In genomic region chr1:84848801-84849455, GRCm38 (mm10) we compare ENCODE assay signal across 20 mouse cellular contexts. TPM values are rescaled to one million over a fixed set of nuclear protein-coding genes. Genes with fewer than 3 reads are reported as not detected.
A peak's percentile ranks its signal among the peaks of the same experiment; 100 is the strongest.
DNase-seq lines count a peak whose midpoint lies in the region; ATAC-seq lines count a peak whose summit lies in the region.
"Had no signal": no experiment of that assay in that cellular context is flagged by ENCODE, and none has a peak within 500 bp of the region (broad histone marks: within the 10 kb centered on the region; RNA-seq: fewer than 3 reads in every experiment).

No protein-coding gene starts in this region.

- no peaks in the 10 kb centered on the region for H3K9me3 ChIP-seq in midbrain, embryonic 11.5 days (ENCODE audit: control insufficient read depth, low read length)
- H3K9me3 ChIP-seq in midbrain, embryonic 16.5 days (replicated peaks; ENCODE audit: control insufficient read depth, low read length, poor library complexity, severe bottlenecking): no peaks in the 10 kb centered on the region
- H3K9me3 ChIP-seq in stomach, embryonic 15.5 days: no peaks in the 10 kb centered on the region
- no peaks in the 10 kb centered on the region for H3K9me3 ChIP-seq in kidney, embryonic 15.5 days (replicated peaks)
- H3K9me3 ChIP-seq: embryonic facial prominence, embryonic 12.5 days; forebrain, embryonic 15.5 days; heart, embryonic 15.5 days; hindbrain, embryonic 10.5 days had no signal

- H3K36me3 ChIP-seq in midbrain, embryonic 11.5 days (ENCODE audit: control insufficient read depth, insufficient read depth, low read length): no peaks in the 10 kb centered on the region; the same call in 1 of the 2 replicates
- no peaks in the 10 kb centered on the region for H3K36me3 ChIP-seq in midbrain, embryonic 16.5 days (ENCODE audit: control insufficient read depth, insufficient read depth, low read length)
- H3K36me3 ChIP-seq in stomach, embryonic 15.5 days: no peaks in the 10 kb centered on the region
- H3K36me3 ChIP-seq in kidney, embryonic 15.5 days: no peaks in the 10 kb centered on the region
- H3K36me3 ChIP-seq: embryonic facial prominence, embryonic 12.5 days; forebrain, embryonic 15.5 days; heart, embryonic 15.5 days had no signal

- H3K4me3 ChIP-seq in midbrain, embryonic 11.5 days (ENCODE audit: low read depth, low read length): no peak overlapping the region
- H3K4me3 ChIP-seq in midbrain, embryonic 16.5 days (ENCODE audit: low read depth, low read length): no peak overlapping the region
- no peak overlapping the region for H3K4me3 ChIP-seq in stomach, embryonic 15.5 days (replicated peaks)
- H3K4me3 ChIP-seq in kidney, embryonic 15.5 days (replicated peaks): no peak overlapping the region
- H3K4me3 ChIP-seq: embryonic facial prominence, embryonic 12.5 days; forebrain, embryonic 15.5 days; heart, embryonic 15.5 days; hindbrain, embryonic 10.5 days had no signal

- no peak overlapping the region for H3K4me2 ChIP-seq in midbrain, embryonic 11.5 days
- no peak overlapping the region for H3K4me2 ChIP-seq in midbrain, embryonic 16.5 days (ENCODE audit: low read length)
- H3K4me2 ChIP-seq in stomach, embryonic 15.5 days: no peak overlapping the region
- H3K4me2 ChIP-seq in kidney, embryonic 15.5 days: no peak overlapping the region
- H3K4me2 ChIP-seq: embryonic facial prominence, embryonic 12.5 days; forebrain, embryonic 15.5 days; heart, embryonic 11.5 days; heart, embryonic 15.5 days; hindbrain, embryonic 14.5 days had no signal

- DNase-seq in midbrain, embryonic 11.5 days (ENCODE audit: low spot score, missing footprints): peak; percentile 72
- peak; percentile 87 for DNase-seq in ZHBTc4 (ENCODE audit: low read depth, low spot score)
- DNase-seq in kidney, postnatal 4 days: no peak
- no peak for DNase-seq in embryo, embryonic 9.5 days (ENCODE audit: extremely low spot score)
- DNase-seq in embryo, embryonic 11 days: no peak
- DNase-seq: adrenal gland, adult 2 months; adrenal gland, postnatal 25 days; cerebellum, adult 18-20 months; cerebellum, adult 9-11 months; gastrocnemius, postnatal 36 days; heart, adult 18-20 months had no signal

- peaks cover 8% of the 10 kb centered on the region for H3K4me1 ChIP-seq in midbrain, embryonic 11.5 days (ENCODE audit: control insufficient read depth, insufficient read depth, low read length)
- H3K4me1 ChIP-seq in midbrain, embryonic 16.5 days (ENCODE audit: control insufficient read depth, insufficient read depth, low read length): no peaks in the 10 kb centered on the region
- H3K4me1 ChIP-seq in stomach, embryonic 15.5 days: no peaks in the 10 kb centered on the region
- H3K4me1 ChIP-seq in kidney, embryonic 15.5 days: no peaks in the 10 kb centered on the region
- H3K4me1 ChIP-seq: embryonic facial prominence, embryonic 12.5 days; forebrain, embryonic 15.5 days; heart, embryonic 15.5 days had no signal

- no peak overlapping the region for H3K27ac ChIP-seq in midbrain, embryonic 11.5 days (ENCODE audit: low read depth, low read length)
- no peak overlapping the region for H3K27ac ChIP-seq in midbrain, embryonic 16.5 days (ENCODE audit: low read length)
- no peak overlapping the region for H3K27ac ChIP-seq in stomach, embryonic 15.5 days
- no peak overlapping the region for H3K27ac ChIP-seq in kidney, embryonic 15.5 days
- H3K27ac ChIP-seq: embryonic facial prominence, embryonic 12.5 days; forebrain, embryonic 15.5 days; heart, embryonic 15.5 days; hindbrain, embryonic 10.5 days; hindbrain, embryonic 14.5 days had no signal

- 95% methylated on average over 6 of the region's 6 CpGs for WGBS in midbrain, embryonic 11.5 days
- WGBS in midbrain, embryonic 16.5 days: 95% methylated on average over 6 of the region's 6 CpGs
- 88% methylated on average over 6 of the region's 6 CpGs for WGBS in stomach, embryonic 15.5 days
- 94% methylated on average over 6 of the region's 6 CpGs for WGBS in kidney, embryonic 15.5 days

- no peak for ATAC-seq in midbrain, embryonic 11.5 days (ENCODE audit: low FRiP score)
- ATAC-seq in midbrain, embryonic 16.5 days: no peak
- ATAC-seq in stomach, embryonic 15.5 days (ENCODE audit: insufficient read depth, low FRiP score, low read depth): 0 out of 2 replicates have a peak, but pooled peaks have one; percentile 59
- ATAC-seq in kidney, embryonic 15.5 days (replicated peaks; ENCODE audit: low FRiP score): no peak
- ATAC-seq: forebrain, embryonic 15.5 days had no signal

- H3K9ac ChIP-seq in midbrain, embryonic 11.5 days (ENCODE audit: low read length): no peak overlapping the region
- H3K9ac ChIP-seq in midbrain, embryonic 16.5 days (ENCODE audit: low read depth, low read length): no peak overlapping the region
- no peak overlapping the region for H3K9ac ChIP-seq in stomach, embryonic 15.5 days
- H3K9ac ChIP-seq in kidney, embryonic 15.5 days: no peak overlapping the region
- H3K9ac ChIP-seq: embryonic facial prominence, embryonic 12.5 days; forebrain, embryonic 15.5 days; heart, embryonic 15.5 days; hindbrain, embryonic 14.5 days had no signal

- no peaks in the 10 kb centered on the region for H3K27me3 ChIP-seq in midbrain, embryonic 11.5 days (ENCODE audit: control insufficient read depth, insufficient read depth, low read length)
- no peaks in the 10 kb centered on the region for H3K27me3 ChIP-seq in midbrain, embryonic 16.5 days (ENCODE audit: control insufficient read depth, insufficient read depth, low read depth, low read length)
- no peaks in the 10 kb centered on the region for H3K27me3 ChIP-seq in stomach, embryonic 15.5 days (replicated peaks)
- H3K27me3 ChIP-seq in kidney, embryonic 15.5 days: no peaks in the 10 kb centered on the region
- H3K27me3 ChIP-seq: embryonic facial prominence, embryonic 12.5 days; forebrain, embryonic 15.5 days; heart, embryonic 15.5 days had no signal

RNA-seq across cellular contexts. Expression of gene Trip12, which starts 8.6 kb away (rescaled TPM):
- polyA plus RNA-seq in midbrain, embryonic 11.5 days (2014; fragmentation: Nextera tagmentation; extraction: Ambion mirVana): 99.4 and 107 TPM in 2 replicates
- polyA plus RNA-seq in midbrain, embryonic 16.5 days (2015; fragmentation: Nextera tagmentation; extraction: Ambion mirVana): 44.4 and 53.3 TPM in 2 replicates
- 53.4 and 58.3 TPM in 2 replicates for polyA plus RNA-seq in stomach, embryonic 15.5 days (2015; fragmentation: Nextera tagmentation; extraction: Ambion mirVana)
- polyA plus RNA-seq in kidney, embryonic 15.5 days (2015; fragmentation: Nextera tagmentation; extraction: Ambion mirVana): 61.5 and 65.3 TPM in 2 replicates

RNA-seq across cellular contexts. Expression of gene Fbxo36, which starts 9.3 kb away (rescaled TPM):
- 10.7 and 12.3 TPM in 2 replicates for polyA plus RNA-seq in midbrain, embryonic 11.5 days (2014; fragmentation: Nextera tagmentation; extraction: Ambion mirVana)
- 6.0 and 6.6 TPM in 2 replicates for polyA plus RNA-seq in midbrain, embryonic 16.5 days (2015; fragmentation: Nextera tagmentation; extraction: Ambion mirVana)
- 10.1 and 10.5 TPM in 2 replicates for polyA plus RNA-seq in stomach, embryonic 15.5 days (2015; fragmentation: Nextera tagmentation; extraction: Ambion mirVana)
- polyA plus RNA-seq in kidney, embryonic 15.5 days (2015; fragmentation: Nextera tagmentation; extraction: Ambion mirVana): 10.4 and 11.1 TPM in 2 replicates

Comparison
In these comparisons a context has a peak if more than half of its experiments do, and no peak if none do; other contexts are left out.
1. DNase-seq: peak in midbrain, embryonic 11.5 days (single experiment) and ZHBTc4 (single experiment); none in kidney, postnatal 4 days (0 of 2), embryo, embryonic 9.5 days (single experiment) and embryo, embryonic 11 days (single experiment).